Mouse (Mus musculus) urinary bladder, postnatal 14 days (tissue): ENCODE measurements at regions not wholly inside any gene's neighbourhood (a gene's known extent, or its start where the extent isn't known, plus 50 kb on each side); places are given as distances from the start of the nearest gene placed in this dataset.
"Not testable (repeated sequence)": the region's sequence is repeated elsewhere in the genome, so short reads cannot be mapped to it uniquely, and the experiment has no call there.

Experiments
- DNase-seq: peaks from one replicate; pipeline ENCODE4 v3.0.0; 2021; ENCODE audit warnings: low spot score

GRCm38 (mm10) chr5:149815879-149816278 lies 137.8 kb downstream of the B3glct start:
- peak; percentile 41 for DNase-seq

- DNase-seq: no peak
Observed at GRCm38 (mm10) chr5:149818812-149819211, 140.8 kb downstream of the B3glct start.

- DNase-seq: no peak
Observed at GRCm38 (mm10) chr5:149823821-149824220, 145.8 kb downstream of the B3glct start.

- no peak for DNase-seq
Observed at GRCm38 (mm10) chr5:149827599-149827998, 149.6 kb downstream of the B3glct start.

GRCm38 (mm10) chr5:149831122-149831861 lies 153.3 kb downstream of the B3glct start:
- peak; percentile 65 for DNase-seq

- DNase-seq: no peak
Observed at GRCm38 (mm10) chr5:149837379-149837778, 159.3 kb downstream of the B3glct start.

GRCm38 (mm10) chr5:149842491-149842890 lies 164.5 kb downstream of the B3glct start:
- no peak for DNase-seq

GRCm38 (mm10) chr5:149843310-149843709 lies 165.3 kb downstream of the B3glct start:
- no peak for DNase-seq

- no peak for DNase-seq
Observed at GRCm38 (mm10) chr5:149845256-149845655, 167.2 kb downstream of the B3glct start.

- no peak for DNase-seq
Observed at GRCm38 (mm10) chr5:149848465-149848864, 170.0 kb upstream of the Rxfp2 start.

- DNase-seq: peak; percentile 67
Observed at GRCm38 (mm10) chr5:149851011-149851410, 167.5 kb upstream of the Rxfp2 start.

GRCm38 (mm10) chr5:149852516-149852915 lies 166.0 kb upstream of the Rxfp2 start:
- DNase-seq: no peak

GRCm38 (mm10) chr5:149856101-149856500 lies 162.4 kb upstream of the Rxfp2 start:
- no peak for DNase-seq

- no peak for DNase-seq
Observed at GRCm38 (mm10) chr5:149857019-149857418, 161.5 kb upstream of the Rxfp2 start.

- peak; percentile 52 for DNase-seq
Observed at GRCm38 (mm10) chr5:149861489-149861962, 156.9 kb upstream of the Rxfp2 start.

GRCm38 (mm10) chr5:149867926-149868325 lies 150.5 kb upstream of the Rxfp2 start:
- DNase-seq: no peak

GRCm38 (mm10) chr5:149869441-149869840 lies 149.0 kb upstream of the Rxfp2 start:
- no peak for DNase-seq

GRCm38 (mm10) chr5:149870596-149870995 lies 147.9 kb upstream of the Rxfp2 start:
- no peak for DNase-seq

- DNase-seq: no peak
Observed at GRCm38 (mm10) chr5:149871521-149871920, 147.0 kb upstream of the Rxfp2 start.

- no peak for DNase-seq
Observed at GRCm38 (mm10) chr5:149873482-149874002, 144.9 kb upstream of the Rxfp2 start.

GRCm38 (mm10) chr5:149874342-149874741 lies 144.1 kb upstream of the Rxfp2 start:
- no peak for DNase-seq

- not testable (repeated sequence) for DNase-seq
Observed at GRCm38 (mm10) chr5:149892453-149892852, 126.0 kb upstream of the Rxfp2 start.

GRCm38 (mm10) chr5:149906927-149907326 lies 111.5 kb upstream of the Rxfp2 start:
- DNase-seq: no peak
